Mouse (Mus musculus) lung, embryonic 14.5 days (tissue): Measurements from ENCODE around the gene Pou2f1. TPM values are rescaled to one million over a fixed set of nuclear protein-coding genes. Genes with fewer than 3 reads are reported as not detected.
"Not testable (repeated sequence)": the region's sequence is repeated elsewhere in the genome, so short reads cannot be mapped to it uniquely, and the experiment has no call there.

Experiments
- ATAC-seq: fragments of 200-750 bp; cut with Nextera tagmentation; 2 replicates; pipeline ENCODE4 v1.8.0; 2017; ENCODE audit warnings: mild to moderate bottlenecking, moderate TSS enrichment, moderate library complexity; ENCODE audit not compliant: insufficient read depth
- DNase-seq: peaks from one replicate; pipeline ENCODE4 v3.0.0-alpha.2; 2015
- H3K27ac ChIP-seq: fragments of 300-500 bp; sonication (generic); 2 replicates; pipeline ENCODE4 v1.5.1; 2014; ENCODE audit warnings: low read depth, mild to moderate bottlenecking, moderate library complexity
- H3K27me3 ChIP-seq: fragments of 300-500 bp; sonication (generic); 2 replicates; pipeline ENCODE4 v1.6.1; 2014; ENCODE audit warnings: low read length, control low read depth; ENCODE audit not compliant: insufficient read depth
- H3K36me3 ChIP-seq: fragments of 300-500 bp; sonication (generic); 2 replicates; pipeline ENCODE4 v1.6.1; 2014; ENCODE audit warnings: control low read depth; ENCODE audit not compliant: insufficient read depth
- H3K4me1 ChIP-seq: fragments of 300-500 bp; sonication (generic); 2 replicates; pipeline ENCODE4 v1.6.1; 2014; ENCODE audit warnings: antibody characterized with exemption, control low read depth; ENCODE audit not compliant: insufficient read depth
- H3K4me2 ChIP-seq: fragments of 300-500 bp; sonication (generic); 2 replicates; pipeline ENCODE4 v1.6.1; 2014; ENCODE audit warnings: mild to moderate bottlenecking
- H3K4me3 ChIP-seq: fragments of 300-500 bp; sonication (generic); 2 replicates; pipeline ENCODE4 v1.5.1; 2014; ENCODE audit warnings: low read depth, low read length
- H3K9ac ChIP-seq: fragments of 300-500 bp; sonication (generic); 2 replicates; pipeline ENCODE4 v1.6.1; 2014
- H3K9me3 ChIP-seq: fragments of 300-500 bp; sonication (generic); 2 replicates; pipeline ENCODE4 v1.6.1; 2016; ENCODE audit warnings: low read depth, low read length, control low read depth
- CTCF ChIP-seq: IDR thresholded peaks from 2 replicates; pipeline ENCODE4 v1.5.1; 2016; ENCODE audit warnings: antibody characterized with exemption, low read depth
- WGBS: fragments of 180-500 bp; shearing (Covaris S2); extraction: QIAGEN DNeasy Blood & Tissue Kit; methylation state at CpG from one replicate; pipeline ENCODE4 v1.1.7; 2014; 5-methylcytosine and 5-hydroxymethylcytosine counted together
- polyA plus RNA-seq: library from polyadenylated mRNA; unstranded; fragments of >200 nt; fragmentation: Nextera tagmentation; extraction: Ambion mirVana; gene quantifications from 2 replicates; pipeline ENCODE4 v1.2.1, GENCODE M21; 2014

Gene Pou2f1
- polyA plus RNA-seq, 1 experiment from 2014 or later = 22.5 TPM

DNA sequence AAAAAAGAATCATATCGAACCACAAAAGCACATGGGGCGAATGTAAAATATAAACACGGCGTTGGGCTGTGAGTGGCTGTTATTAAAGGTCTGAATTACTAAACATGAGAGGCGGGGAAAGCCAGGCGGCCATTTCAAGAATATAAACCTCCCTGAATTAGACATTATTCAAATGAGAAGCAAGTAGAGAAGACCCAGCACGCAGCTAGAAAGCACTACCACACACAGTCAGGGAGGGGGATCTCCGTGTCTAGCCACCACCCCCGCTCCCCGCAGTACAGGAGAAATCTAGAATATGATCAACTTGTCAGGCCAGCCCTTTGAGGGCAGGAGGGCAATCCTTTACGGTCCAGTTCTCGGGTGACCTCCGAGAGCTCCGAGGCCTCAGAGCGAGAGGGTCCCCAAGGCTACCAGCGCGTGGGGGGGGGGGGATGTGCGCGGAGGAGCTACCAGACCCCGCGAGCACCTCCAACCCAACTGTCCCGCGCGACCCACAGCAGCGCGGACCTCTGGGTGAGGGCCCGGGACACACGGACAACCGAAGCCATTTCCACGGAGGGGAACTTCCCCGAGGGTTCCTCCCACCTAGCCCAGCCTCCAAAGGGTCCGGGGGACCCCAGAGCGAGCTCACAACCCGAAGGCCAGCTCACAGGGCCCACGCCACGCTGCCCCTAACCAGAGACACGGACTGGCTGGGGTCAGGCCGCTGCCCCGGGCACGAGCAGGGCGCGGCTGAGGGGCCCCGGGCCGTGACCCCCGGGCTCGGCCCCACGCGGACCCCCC, 1.2 kb downstream of the Pou2f1 start:
- peak; percentile 79 for DNase-seq
- under 1% methylated on average over 46 of the region's 48 CpGs for WGBS
- Histone ChIP-seq H3K4me3 (peak overlapping the region; percentile 94), H3K36me3 (no peaks in the 10 kb centered on the region), H3K27ac (peak overlapping the region; percentile 92), H3K9me3 (no peaks in the 10 kb centered on the region), H3K4me1 (peaks cover 7% of the 10 kb centered on the region; the same call in 1 of the 2 replicates), H3K27me3 (no peaks in the 10 kb centered on the region), H3K9ac (peak overlapping the region; percentile 92), H3K4me2 (peak overlapping the region; percentile 97)
- peak; percentile 21; the same call in 1 of the 2 replicates for ATAC-seq
- no peak for TF ChIP-seq CTCF

DNA sequence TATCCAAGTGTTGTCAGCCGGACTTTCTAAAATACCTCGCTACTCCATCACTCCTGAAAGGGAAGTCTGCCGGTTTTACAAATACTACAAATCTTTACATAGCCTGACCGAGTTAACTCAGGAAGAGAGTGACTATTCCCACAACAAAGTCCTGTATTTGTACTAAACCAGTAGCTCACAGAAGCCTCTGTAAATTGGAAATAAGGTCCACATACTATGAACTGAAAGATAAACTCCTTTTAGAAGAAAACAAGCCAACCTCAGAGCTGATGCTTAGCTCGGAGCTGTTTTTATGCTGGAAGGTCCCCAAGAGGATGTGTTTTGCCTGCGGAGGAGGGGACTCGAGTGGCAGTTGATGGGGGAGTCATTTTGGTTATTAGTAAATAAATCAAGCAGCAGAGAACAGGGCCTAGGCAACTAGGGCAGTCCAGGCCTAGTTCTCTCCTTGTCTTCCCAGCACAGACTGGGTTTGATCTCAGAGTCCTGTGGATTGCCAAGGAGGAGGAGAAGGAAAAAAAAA, 1.8 kb downstream of the Pou2f1 start:
- 11% methylated on average over 7 of the region's 7 CpGs for WGBS
- peak overlapping the region; percentile 94 for H3K4me3 ChIP-seq
- ATAC-seq = no peak
- no peaks in the 10 kb centered on the region for H3K27me3 ChIP-seq
- peaks cover 7% of the 10 kb centered on the region; the same call in 1 of the 2 replicates for H3K4me1 ChIP-seq
- DNase-seq = peak; percentile 25
- no peaks in the 10 kb centered on the region for H3K9me3 ChIP-seq
- peak overlapping the region; percentile 64 for H3K27ac ChIP-seq
- H3K36me3 ChIP-seq = no peaks in the 10 kb centered on the region
- no peak for TF ChIP-seq CTCF
- H3K4me2 ChIP-seq = peak overlapping the region; percentile 97
- peak overlapping the region; percentile 92 for H3K9ac ChIP-seq

DNA sequence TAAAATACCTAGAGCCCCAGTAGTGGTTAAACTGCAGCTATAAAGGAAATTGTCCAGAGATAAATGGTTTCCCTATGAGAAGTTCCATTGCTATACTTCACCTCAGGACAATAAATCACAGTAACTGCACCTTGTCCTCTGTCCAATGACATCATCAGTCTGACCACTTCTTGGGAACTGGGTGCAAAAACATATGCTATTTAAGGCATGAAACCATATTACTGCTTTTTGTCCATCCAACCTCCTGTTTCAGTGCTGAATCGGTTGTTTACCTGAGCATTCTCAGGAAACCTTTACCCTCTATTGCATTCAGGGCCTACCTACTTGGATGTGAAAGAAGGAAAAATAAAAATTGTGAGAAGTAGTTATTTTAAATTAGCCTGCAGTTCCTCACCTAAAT, 2.8 kb downstream of the Pou2f1 start:
- 79% methylated on average over 1 of the region's 1 CpGs for WGBS

DNA sequence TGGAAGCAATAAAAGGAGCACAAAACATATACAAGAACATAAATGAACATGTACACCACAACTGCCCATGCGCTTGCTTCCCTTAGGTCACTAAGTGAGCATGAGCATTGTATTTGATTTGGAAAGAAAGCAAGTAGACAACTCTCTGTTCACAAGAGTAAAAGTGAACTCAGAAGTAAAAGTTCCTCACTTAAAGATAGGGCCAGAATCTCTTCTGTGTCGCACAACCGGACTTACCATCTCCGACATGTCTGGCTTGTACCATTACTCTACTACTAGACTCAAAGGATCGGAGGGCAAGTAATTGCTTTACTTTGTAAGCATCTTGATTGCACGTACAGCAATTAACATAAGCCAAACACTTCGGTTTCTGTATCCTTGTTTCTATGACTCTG, 6.8 kb downstream of the Pou2f1 start:
- peaks cover 4% of the 10 kb centered on the region; the same call in 1 of the 2 replicates for H3K4me1 ChIP-seq
- H3K9me3 ChIP-seq = no peaks in the 10 kb centered on the region
- H3K27me3 ChIP-seq = no peaks in the 10 kb centered on the region
- no peak overlapping the region for H3K4me3 ChIP-seq
- no peak for ATAC-seq
- no peak overlapping the region for H3K4me2 ChIP-seq
- DNase-seq = no peak
- no peak overlapping the region for H3K27ac ChIP-seq
- 93% methylated on average over 7 of the region's 7 CpGs for WGBS
- TF ChIP-seq CTCF = no peak
- no peak overlapping the region for H3K9ac ChIP-seq
- no peaks in the 10 kb centered on the region for H3K36me3 ChIP-seq

More for the DNA sequence above, 2.8 kb downstream of the Pou2f1 start:
- no peaks in the 10 kb centered on the region for H3K27me3 ChIP-seq
- no peak overlapping the region for H3K27ac ChIP-seq
- no peak overlapping the region for H3K9ac ChIP-seq
- DNase-seq = no peak
- ATAC-seq = no peak
- H3K9me3 ChIP-seq = no peaks in the 10 kb centered on the region
- no peak for TF ChIP-seq CTCF
- H3K4me2 ChIP-seq = no peak overlapping the region
- H3K4me1 ChIP-seq = peaks cover 7% of the 10 kb centered on the region; the same call in 1 of the 2 replicates
- H3K4me3 ChIP-seq = no peak overlapping the region
- no peaks in the 10 kb centered on the region for H3K36me3 ChIP-seq

DNA sequence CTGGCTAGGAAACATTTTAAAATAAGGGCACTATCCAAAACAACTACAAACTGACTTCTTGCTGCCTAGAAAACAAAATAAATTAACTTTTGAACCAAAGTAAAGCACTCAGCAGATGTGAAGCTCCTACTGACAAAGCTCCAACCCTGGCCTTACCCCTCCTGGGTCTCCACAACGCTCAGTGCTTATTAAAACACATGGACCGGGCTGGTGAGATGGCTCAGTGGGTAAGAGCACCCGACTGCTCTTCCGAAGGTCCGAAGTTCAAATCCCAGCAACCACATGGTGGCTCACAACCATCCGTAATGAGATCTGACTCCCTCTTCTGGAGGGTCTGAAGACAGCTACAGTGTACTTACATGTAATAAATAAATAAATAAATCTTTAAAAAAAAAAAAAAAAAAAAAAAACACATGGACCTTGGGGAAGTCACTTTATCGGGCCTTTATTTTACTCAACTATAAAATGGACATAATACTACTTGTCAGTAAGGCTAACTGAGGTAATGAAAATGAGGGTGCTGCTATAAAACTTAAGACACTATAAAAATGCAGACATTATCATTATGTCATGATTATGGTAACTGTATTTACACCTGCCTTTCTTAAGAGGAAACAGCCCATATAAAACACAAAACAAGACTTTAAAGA, 7.3 kb downstream of the Pou2f1 start:
- ATAC-seq, H3K4me1 ChIP-seq: not testable (repeated sequence)
- 91% methylated on average over 6 of the region's 7 CpGs for WGBS

DNA sequence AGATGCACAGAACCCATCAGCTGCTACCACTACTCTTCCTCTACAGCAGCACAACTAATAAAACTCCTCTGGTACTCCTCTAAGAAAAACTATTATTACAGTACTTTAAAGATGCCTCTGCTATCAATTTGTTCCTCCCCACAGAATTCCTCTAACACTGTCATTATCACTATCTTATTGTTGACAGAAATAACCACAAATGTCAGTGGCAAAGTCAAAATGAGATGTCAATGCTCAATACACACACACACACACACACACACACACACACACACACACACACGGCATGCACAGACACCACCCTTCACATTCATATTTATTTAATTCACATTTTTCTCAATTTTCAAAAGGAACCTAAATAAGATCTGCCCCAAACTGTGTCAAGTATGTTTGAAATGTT, 8.2 kb downstream of the Pou2f1 start:
- H3K4me1 ChIP-seq = no peaks in the 10 kb centered on the region
- ATAC-seq (no peak), DNase-seq (no peak)
- WGBS = 32% methylated on average over 1 of the region's 1 CpGs
- no peaks in the 10 kb centered on the region for H3K9me3 ChIP-seq
- no peak for TF ChIP-seq CTCF
- no peak overlapping the region for H3K9ac ChIP-seq
- H3K4me2 ChIP-seq = no peak overlapping the region
- H3K4me3 ChIP-seq = no peak overlapping the region
- H3K27ac ChIP-seq = no peak overlapping the region
- H3K27me3 ChIP-seq = no peaks in the 10 kb centered on the region
- H3K36me3 ChIP-seq = no peaks in the 10 kb centered on the region

More for the DNA sequence above, 7.3 kb downstream of the Pou2f1 start:
- H3K27me3 ChIP-seq, H3K27ac ChIP-seq, H3K36me3 ChIP-seq, H3K4me2 ChIP-seq, H3K4me3 ChIP-seq, H3K9ac ChIP-seq, H3K9me3 ChIP-seq, DNase-seq: not testable (repeated sequence)
